Mouse (Mus musculus): ENCODE data around the gene Mylpf. TPM values are rescaled to one million over a fixed set of nuclear protein-coding genes. Genes with fewer than 3 reads are reported as not detected.
"Not testable (repeated sequence)": the region's sequence is repeated elsewhere in the genome, so short reads cannot be mapped to it uniquely, and the experiment has no call there.

Gene Mylpf
- 8.6 and 10.9 TPM in 2 replicates for total RNA-seq (2017)

DNA sequence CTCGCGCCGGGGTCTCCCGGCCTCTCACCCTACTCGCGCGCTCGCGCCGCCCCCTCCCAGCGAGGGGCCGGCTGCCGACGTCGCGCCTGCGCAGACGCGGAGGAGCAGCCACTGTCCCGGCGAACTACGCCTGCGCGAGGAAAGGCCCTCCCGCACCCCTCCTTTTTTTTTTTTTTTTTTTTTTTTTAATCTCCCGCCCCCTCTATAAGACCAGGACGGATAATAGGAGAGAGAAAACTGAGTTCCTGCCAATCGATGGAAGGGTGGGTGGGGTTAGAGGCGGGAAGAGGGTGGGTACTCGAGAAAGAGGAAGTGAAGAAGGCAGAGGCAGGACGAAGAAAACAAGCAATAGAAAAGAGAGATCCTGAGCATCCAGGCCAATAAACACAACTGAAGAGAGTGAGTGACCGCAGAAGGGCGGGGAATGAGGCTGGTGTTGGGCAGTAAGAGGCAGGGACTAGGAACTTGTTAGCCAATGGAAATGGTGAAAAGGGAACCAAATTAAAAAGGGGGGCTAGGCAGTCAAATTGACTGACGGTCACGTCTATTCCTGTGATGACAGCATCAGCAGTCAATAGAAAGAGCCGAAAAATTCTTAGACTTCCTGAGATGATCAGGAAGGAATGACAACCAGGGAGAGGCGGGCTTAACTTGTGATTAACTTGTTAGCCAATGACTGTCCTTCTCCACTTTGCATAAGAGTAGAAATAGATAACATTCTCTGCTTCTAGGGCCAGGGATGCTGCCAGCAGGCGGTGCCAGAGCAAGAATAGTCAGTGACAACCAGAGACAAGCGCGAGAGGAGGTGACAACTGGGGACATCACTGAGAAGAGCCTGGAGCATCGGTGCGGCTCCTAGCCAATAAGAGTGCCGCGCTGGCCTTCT, at the start of gene Mylpf:
Mylpf (plus strand) TSS at position 338 of the 886 bp plus-strand sequence.
- ATAC-seq (ENCODE audit: extremely low read depth, insufficient number of reproducible peaks, low FRiP score, poor library complexity, severe bottlenecking) = peak; percentile 82

DNA sequence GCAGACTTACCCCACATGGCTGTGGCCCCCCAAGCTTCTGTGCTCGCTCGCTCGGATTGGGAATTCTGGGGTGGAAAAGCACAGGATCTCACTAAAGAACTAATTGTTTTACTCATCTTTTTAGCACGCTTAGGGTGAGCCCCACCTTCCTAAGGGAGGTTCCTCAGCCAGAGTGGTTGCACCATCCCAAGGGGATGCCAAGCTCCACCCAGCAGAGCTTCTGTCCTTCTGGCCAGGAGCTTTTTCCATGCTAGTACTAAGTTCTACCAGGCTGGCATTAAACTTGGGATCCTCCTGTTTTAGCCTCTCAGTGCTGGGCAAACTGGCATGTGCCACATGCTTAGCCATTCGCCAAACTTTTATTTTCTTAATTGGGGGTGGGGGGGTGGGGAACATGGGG, 46.1 kb upstream of the Mylpf start:
- ATAC-seq (ENCODE audit: extremely low read depth, insufficient number of reproducible peaks, low FRiP score, poor library complexity, severe bottlenecking) = no peak

DNA sequence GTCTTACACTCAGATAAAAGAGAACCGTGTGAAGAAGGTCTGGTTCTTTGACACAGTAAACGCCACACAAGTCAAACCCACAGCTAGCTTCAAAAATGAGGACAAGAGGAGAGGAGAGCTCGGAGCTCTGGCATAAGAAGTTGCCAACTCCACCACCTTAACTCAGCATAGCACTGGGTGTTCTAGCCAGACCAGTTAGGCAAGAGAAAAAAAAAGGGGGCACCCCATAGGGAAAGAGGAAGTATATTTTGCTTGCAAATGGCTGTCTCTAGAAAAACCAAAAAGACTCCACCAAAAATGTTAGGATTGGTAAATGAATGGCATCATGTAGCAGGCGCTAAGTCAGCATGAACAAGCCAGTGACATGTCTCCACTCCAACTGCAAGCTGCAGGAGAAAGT, 44.7 kb upstream of the Mylpf start:
- no peak for ATAC-seq (ENCODE audit: extremely low read depth, insufficient number of reproducible peaks, low FRiP score, poor library complexity, severe bottlenecking)

DNA sequence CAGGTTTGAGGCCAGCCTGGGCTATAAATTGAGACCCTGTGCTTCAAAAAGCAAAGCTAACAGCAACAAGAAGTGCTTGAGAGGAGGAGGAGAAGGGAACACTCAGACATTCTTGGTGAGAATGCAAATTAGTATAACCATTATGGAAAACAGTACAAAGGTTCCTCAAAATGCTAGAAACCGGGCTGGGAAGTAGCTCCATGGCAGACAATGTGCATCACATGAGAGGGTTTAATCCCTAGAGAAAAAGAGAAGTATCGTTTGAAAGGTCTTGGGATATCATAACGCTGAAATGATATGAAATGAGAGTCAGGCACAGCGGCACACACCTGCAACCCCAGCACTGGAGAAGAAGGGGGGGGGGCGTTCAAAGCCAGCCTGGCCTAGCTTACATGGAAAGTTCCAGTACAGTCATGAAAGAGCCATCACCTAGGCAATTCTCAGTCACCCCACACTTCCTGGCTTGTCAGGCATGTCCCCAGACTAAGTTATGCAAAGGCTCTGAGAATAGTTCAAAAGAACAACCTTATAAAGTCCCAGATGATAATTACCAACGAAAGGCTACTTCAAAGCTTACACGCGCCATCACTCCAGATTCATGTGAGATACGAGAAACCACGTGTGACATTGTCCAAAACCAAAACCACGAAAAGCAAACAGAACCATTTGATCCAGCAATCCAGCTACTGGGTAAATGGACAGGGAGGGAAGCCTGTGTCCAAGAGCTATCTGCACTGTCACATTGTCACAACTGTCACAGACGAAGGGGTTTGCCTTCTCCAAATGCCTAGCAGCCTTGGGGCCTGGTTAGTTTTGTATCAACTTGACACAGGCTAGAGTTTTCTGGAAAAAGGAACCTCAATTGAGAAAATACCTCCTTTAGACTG, 42.8 kb upstream of the Mylpf start:
- ATAC-seq (ENCODE audit: extremely low read depth, insufficient number of reproducible peaks, low FRiP score, poor library complexity, severe bottlenecking) = no peak

DNA sequence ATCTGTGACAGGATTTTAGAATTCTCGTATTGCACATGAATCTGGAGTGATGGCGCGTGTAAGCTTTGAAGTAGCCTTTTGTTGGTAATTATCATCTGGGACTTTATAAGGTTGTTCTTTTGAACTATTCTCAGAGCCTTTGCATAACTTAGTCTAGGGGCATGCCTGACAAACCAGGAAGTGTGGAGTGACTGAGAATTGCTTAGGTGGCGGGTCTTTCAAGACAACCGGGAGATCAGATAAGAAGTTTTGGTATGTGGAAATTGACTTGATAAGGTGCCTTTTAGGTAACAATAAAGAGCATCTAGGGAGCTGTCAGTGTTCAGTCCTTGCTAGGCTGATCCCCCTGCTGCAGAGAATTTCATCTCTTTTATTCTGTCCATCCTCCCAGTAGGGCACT, 42.2 kb upstream of the Mylpf start:
- no peak for ATAC-seq (ENCODE audit: extremely low read depth, insufficient number of reproducible peaks, low FRiP score, poor library complexity, severe bottlenecking)

DNA sequence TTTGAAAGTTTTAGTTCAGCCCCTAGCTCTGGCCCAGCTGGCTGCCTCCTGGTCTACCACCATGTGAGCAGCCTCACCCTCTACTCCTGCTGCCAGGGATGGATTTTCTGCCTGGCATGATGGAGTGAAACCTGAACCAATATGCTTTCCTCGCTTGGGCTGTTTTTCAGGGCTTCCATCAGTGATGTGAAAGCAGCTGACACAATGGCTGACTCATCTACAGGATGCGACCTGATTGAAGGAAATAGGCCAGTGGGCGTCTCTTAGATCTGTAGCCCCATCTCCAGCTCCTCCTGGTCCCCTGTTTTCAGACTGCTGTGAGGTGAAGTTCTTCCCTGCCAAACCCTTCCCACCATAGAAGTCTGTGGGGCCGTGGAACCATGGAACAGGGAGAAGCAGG, 31.8 kb upstream of the Mylpf start:
- no peak for ATAC-seq (ENCODE audit: extremely low read depth, insufficient number of reproducible peaks, low FRiP score, poor library complexity, severe bottlenecking)

DNA sequence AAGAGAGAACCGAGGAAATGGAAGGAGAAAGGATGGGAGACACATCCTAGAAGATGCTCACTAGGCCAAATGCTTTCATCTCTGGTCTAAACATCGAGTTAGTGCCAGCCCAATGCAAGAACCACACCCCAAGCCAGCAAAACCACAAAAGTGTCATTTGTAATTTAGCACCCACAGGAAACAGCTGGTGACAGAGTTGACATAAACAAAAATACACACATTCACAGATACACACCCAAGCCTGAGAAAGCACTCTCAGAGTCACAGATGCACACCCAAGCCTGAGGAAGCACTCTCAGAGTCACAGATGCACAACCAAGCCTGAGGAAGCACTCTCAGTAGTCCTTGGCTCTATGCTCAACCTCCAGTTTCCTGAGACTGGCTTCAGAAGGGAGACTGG, 27.9 kb upstream of the Mylpf start:
- peak; percentile 70 for ATAC-seq (ENCODE audit: extremely low read depth, insufficient number of reproducible peaks, low FRiP score, poor library complexity, severe bottlenecking)

DNA sequence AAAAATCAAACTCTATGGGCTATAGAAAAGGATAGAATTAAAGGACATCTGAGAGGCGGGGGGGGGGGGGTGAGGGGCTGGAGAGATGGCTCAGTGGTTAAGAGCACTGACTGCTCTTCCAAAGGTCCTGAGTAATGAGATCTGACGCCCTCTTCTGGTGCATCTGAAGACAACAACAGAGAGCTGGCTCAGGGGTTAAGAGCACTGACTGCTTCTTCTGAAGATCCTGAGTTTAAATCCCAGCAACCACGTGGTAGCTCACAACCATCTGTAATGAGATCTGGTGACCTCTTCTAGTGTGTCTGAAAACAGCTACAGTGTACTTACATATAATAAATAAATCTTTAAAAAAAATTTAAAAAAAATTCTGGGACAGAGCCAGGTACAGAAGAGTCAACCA, 27.0 kb upstream of the Mylpf start:
- not testable (repeated sequence) for ATAC-seq (ENCODE audit: extremely low read depth, insufficient number of reproducible peaks, low FRiP score, poor library complexity, severe bottlenecking)

DNA sequence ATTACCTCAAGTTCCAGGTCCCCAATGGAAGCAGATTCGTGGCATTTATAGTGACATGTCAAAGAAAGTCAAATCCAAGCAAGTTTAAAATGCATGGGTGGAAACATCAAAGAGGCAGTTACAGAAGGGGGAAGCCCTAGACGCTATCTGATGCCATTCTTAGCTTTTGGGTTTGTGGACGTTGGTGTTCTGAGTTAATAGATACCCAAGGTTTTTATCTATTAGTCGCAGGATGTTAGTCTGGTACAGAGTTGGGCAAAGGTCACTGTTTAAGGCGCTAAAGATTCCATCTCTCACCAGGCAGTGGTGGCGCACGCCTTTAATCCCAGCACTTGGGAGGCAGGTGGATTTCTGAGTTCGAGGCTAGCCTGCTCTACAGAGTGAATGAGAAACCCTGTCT, 25.3 kb upstream of the Mylpf start:
- ATAC-seq (ENCODE audit: extremely low read depth, insufficient number of reproducible peaks, low FRiP score, poor library complexity, severe bottlenecking) = no peak

DNA sequence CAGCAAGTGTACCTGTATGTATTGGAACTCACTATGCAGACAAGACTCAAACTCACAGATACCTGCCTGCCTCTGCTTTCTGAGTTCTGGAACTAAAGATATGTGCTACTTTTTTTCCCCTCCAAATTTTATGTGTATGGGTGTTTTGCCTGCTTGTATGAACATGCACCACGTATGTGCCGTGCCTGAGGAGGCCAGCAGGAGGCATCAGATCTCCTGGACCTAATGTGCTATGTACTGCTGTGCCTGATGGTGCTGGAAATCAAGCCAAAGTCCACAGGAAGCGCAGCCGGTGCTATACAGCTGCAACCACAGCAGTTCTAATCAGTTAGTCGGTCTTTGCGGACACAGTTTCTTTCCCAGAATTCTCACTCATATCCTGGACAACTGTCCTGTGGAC, 24.9 kb upstream of the Mylpf start:
- no peak; the same call in 1 of the 2 replicates for ATAC-seq (ENCODE audit: extremely low read depth, insufficient number of reproducible peaks, low FRiP score, poor library complexity, severe bottlenecking)

DNA sequence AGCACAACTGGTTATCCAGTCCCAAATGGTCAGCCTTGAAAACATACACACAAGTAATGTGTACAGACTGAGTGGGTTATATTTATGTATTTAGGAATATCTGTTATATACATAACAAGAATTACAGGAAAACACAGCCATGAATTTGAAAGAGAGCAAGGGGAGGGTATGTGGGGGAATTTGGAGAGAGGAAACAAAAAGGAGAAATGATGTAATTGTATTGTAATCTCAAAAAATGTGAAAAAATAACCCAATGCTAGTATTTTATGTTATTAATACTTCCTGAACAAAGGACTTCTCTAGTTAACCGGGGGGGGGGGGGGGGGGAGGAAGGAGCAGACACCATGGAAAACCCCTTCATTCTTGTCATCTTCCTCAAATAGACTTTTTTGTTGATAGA, 24.0 kb upstream of the Mylpf start:
- ATAC-seq (ENCODE audit: extremely low read depth, insufficient number of reproducible peaks, low FRiP score, poor library complexity, severe bottlenecking) = no peak

DNA sequence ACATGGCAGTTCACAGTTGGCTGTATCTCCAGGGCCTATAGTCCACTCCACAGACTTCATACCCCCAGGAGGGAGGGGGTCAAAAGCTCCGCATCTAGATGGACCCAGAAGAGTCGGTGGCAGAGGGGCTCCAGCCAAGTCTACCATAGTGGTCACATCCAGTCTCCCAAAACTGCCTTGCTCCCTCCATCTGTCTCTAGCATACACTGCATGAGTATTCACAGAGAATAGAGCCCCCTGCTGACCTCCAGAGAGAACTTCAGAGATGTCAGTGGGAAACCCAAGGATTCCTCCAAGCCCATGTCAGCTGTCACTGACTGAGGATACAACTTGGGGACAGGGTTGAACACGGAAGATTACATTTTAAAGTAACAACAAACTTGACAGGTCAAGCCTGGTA, 23.1 kb upstream of the Mylpf start:
- no peak for ATAC-seq (ENCODE audit: extremely low read depth, insufficient number of reproducible peaks, low FRiP score, poor library complexity, severe bottlenecking)

DNA sequence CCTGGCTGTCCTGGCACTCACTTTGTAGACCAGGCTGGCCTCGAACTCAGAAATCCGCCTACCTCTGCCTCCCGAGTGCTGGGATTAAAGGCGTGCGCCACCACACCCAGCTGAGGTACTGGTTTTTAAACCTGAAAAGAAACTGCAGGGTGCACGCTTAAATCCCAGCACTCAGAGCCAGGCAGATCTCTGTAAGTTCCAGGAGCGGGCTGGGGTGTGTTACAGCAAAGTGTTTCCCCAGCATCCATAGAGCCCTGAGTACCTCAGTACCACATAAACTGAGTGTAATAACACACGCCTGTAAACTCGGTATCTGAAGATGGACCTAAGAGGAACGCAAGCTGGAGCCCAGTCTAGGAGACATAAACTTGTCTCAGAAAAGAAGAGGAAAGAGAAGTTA, 21.3 kb upstream of the Mylpf start:
- ATAC-seq (ENCODE audit: extremely low read depth, insufficient number of reproducible peaks, low FRiP score, poor library complexity, severe bottlenecking) = no peak

DNA sequence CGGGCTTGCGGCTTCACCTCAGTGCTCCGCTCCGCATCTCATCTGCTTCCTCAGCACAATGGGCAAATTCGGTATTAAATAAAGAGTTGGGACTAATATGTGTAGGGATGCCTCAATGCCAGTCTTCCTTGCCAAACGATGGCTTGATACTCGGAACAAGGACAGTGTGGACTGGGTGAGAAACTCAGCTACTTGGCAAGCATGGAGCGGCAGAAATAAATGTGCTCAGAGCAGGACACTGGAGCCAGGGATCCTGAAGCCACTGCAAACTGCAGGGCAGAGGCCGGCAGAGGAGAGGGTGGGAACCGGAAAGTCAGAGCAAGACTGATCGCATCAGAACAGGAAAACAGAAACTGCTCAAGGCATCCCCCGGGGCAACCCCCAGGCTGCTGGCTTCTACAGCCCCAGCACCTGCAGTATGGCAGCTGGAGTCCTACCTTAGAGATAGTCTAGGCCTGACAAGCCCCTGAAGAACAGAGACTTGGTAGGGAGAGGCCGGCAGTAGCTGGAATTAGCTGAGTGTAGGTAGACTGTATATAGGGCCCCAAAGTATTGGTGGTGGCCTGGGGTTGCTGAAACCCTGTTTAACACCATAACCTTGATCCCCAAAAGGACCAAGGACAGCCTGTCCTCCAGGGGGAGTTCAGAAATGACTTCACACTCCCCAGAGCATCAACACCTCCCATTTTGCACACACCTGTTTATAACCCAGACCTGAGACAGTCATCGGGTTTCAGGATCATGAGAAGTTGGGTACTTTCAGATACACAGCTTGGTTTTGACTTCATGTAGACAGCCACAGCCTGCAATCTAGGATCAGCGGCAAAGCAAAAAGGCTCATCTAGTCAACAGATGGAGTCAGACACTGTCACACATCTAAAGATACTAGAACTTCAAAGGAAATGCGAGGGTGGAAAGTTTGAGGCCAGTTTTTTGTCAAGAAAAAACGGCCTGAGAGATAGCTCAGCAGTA, 20.1 kb upstream of the Mylpf start:
- no peak for ATAC-seq (ENCODE audit: extremely low read depth, insufficient number of reproducible peaks, low FRiP score, poor library complexity, severe bottlenecking)

DNA sequence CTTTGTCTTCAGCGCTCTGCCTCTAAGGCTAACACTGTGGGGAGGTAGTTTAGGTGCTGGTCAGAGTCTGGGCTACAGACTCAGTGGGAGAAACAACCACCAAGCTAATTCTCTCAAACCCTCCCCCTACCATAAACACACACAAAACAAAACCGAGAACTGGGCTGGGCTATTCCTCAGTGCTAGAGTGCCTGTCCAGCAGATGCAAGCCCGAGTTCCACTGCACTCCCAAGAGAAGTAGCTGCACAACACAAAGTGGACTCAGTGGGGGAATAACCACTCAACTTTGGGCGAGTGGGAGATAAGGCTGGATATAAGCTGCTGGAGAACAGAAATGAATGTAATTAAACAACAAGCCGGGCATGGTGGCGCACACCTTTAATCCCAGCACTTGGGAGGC, 18.0 kb upstream of the Mylpf start:
- no peak for ATAC-seq (ENCODE audit: extremely low read depth, insufficient number of reproducible peaks, low FRiP score, poor library complexity, severe bottlenecking)

DNA sequence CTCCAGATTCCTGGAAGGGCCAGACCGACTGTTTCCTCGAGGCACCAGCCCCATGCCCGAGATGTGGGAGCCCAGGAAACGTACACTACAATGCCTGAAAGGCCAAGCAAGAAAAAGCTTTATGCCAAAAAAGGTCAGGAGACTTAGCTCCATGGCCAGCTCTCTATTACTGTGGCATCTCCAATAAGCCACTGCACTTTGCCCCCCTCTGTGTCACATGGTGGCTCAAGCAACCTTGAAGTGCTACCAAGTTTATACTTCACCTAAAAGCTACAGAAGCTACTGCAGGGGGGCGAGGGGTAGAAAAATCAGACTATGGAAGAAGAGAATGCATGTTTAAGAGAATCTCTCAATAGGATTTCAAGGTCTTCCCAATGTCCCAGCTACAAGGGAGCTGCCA, 15.7 kb upstream of the Mylpf start:
- ATAC-seq (ENCODE audit: extremely low read depth, insufficient number of reproducible peaks, low FRiP score, poor library complexity, severe bottlenecking) = no peak

DNA sequence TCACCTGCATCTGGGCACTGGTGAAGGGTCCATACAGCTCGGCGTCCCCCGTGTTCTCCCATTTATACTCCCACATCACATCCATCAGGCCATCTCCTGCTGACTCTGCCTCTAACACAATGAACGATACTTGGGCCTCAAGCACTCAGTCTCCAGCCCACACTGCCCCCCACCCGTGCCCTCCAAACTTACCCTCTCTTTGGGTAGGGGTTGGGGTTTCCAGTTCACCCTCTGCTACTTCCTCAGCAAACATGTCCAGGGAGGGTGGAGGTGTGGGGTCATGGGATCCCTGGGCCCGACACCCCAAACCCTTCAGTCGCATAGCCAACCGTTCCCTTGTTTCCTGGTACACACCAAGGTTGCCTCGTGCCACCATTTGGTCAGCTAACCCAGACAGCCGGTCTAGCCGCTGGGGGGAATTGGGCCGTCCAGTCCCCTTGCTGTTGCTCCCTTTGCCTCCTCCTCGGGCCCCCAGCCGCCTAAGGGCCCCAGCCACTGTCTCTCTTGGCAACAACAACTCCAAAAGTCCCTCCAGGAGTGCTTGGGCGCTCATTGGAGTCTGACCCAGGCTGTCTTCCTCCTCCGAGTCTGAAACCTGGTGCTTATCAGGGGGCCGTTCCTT, 14.6 kb upstream of the Mylpf start:
- no peak for ATAC-seq (ENCODE audit: extremely low read depth, insufficient number of reproducible peaks, low FRiP score, poor library complexity, severe bottlenecking)

DNA sequence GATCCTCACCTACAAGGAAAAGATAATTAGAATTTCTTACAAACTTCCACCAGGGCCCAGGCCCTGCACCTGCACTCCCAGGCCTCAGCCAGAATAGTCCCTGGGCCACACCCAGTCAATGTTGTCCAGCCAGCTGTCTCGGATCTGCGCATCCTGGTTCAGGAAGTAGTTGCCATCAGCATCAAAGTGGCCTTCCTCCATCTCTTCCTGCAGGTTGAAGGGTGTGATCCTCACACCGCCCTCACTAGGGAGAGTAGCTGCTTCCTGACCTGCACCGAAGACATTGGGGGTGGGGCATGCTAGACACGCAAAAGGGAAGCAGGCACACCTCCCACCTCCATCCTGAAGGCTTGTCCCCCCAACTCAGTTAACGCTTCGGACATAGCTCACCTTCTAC, 14.1 kb upstream of the Mylpf start:
- no peak for ATAC-seq (ENCODE audit: extremely low read depth, insufficient number of reproducible peaks, low FRiP score, poor library complexity, severe bottlenecking)

Measured in neutrophil, adult 5-6 weeks (primary cell).